In genomic region chr13:109116004-109116341, GRCm38 (mm10) we compare ENCODE assay signal across 8 mouse cellular contexts.
DNase-seq lines count a peak whose midpoint lies in the region; ATAC-seq and TF ChIP-seq lines count a peak whose summit lies in the region.

No protein-coding gene starts in this region.

- 2% methylated on average over 8 of the region's 8 CpGs for WGBS in heart, embryonic 13.5 days
- WGBS in kidney, embryonic 15.5 days, result 1% methylated on average over 8 of the region's 8 CpGs

- TF ChIP-seq POLR2A in cortical plate, adult 2 months (IDR thresholded peaks at IDR 0.05; ENCODE audit: extremely low read depth, insufficient read depth, low read length), result no peak

- H3K9ac ChIP-seq in heart, embryonic 13.5 days, result no peak overlapping the region
- no peak overlapping the region for H3K9ac ChIP-seq in kidney, embryonic 15.5 days

- peaks cover 42% of the 10 kb centered on the region for H3K27me3 ChIP-seq in heart, embryonic 13.5 days (replicated peaks)
- H3K27me3 ChIP-seq in kidney, embryonic 15.5 days, result peaks cover 19% of the 10 kb centered on the region

- H3K4me2 ChIP-seq in heart, embryonic 13.5 days, result peak overlapping the region; percentile 93
- H3K4me2 ChIP-seq in kidney, embryonic 15.5 days, result peak overlapping the region; percentile 98

- peak; percentile 5 for DNase-seq in thymus, postnatal 14 days
- DNase-seq in thymus, adult 18-20 months, result no peak
- DNase-seq in lung, postnatal 36 days, result peak; percentile 26
- peak; percentile 49 for DNase-seq in testis, postnatal 14 days (ENCODE audit: low spot score)
- no peak for DNase-seq in left cerebral cortex, adult 11 months (ENCODE audit: low spot score)

- no peak for ATAC-seq in heart, embryonic 13.5 days (ENCODE audit: extremely low read depth, insufficient number of reproducible peaks, low FRiP score, low TSS enrichment)
- ATAC-seq in kidney, embryonic 15.5 days (replicated peaks; ENCODE audit: low FRiP score), result peak; percentile 84

- H3K4me1 ChIP-seq in cortical plate, adult 2 months (ENCODE audit: control insufficient read depth, insufficient read depth, low read length), result no peaks in the 10 kb centered on the region
- H3K4me1 ChIP-seq in heart, embryonic 13.5 days, result peaks cover 10% of the 10 kb centered on the region
- peaks cover 20% of the 10 kb centered on the region for H3K4me1 ChIP-seq in kidney, embryonic 15.5 days

- no peaks in the 10 kb centered on the region for H3K9me3 ChIP-seq in heart, embryonic 13.5 days
- H3K9me3 ChIP-seq in kidney, embryonic 15.5 days (replicated peaks), result no peaks in the 10 kb centered on the region

- no peak for TF ChIP-seq CTCF in cortical plate, adult 2 months (IDR thresholded peaks at IDR 0.05; ENCODE audit: extremely low read depth, insufficient read depth, low read length)

- H3K27ac ChIP-seq in cortical plate, adult 2 months (ENCODE audit: insufficient read depth, low read length), result peak overlapping the region; percentile 92; the same call in 1 of the 2 replicates
- no peak overlapping the region for H3K27ac ChIP-seq in heart, embryonic 13.5 days (replicated peaks)
- H3K27ac ChIP-seq in kidney, embryonic 15.5 days, result no peak overlapping the region

- H3K36me3 ChIP-seq in heart, embryonic 13.5 days, result no peaks in the 10 kb centered on the region
- H3K36me3 ChIP-seq in kidney, embryonic 15.5 days, result no peaks in the 10 kb centered on the region

- H3K4me3 ChIP-seq in cortical plate, adult 2 months (ENCODE audit: insufficient read depth, low read length), result peak overlapping the region; percentile 42
- H3K4me3 ChIP-seq in heart, embryonic 13.5 days, result peak overlapping the region; percentile 55
- peak overlapping the region; percentile 50 for H3K4me3 ChIP-seq in kidney, embryonic 15.5 days (replicated peaks)

Comparison
In these comparisons a context has a peak if more than half of its experiments do, and no peak if none do; other contexts are left out.
1. DNase-seq: peak in thymus, postnatal 14 days (single experiment), lung, postnatal 36 days (single experiment) and testis, postnatal 14 days (single experiment); none in thymus, adult 18-20 months (0 of 2) and left cerebral cortex, adult 11 months (single experiment).
2. Peak in every context shown above with its lines, with median percentiles within 50 percentile points of each other: H3K4me3 ChIP-seq.